Mouse (Mus musculus) myocyte (in vitro differentiated cells): ENCODE data around the gene Ddx41. TPM values are rescaled to one million over a fixed set of nuclear protein-coding genes. Genes with fewer than 3 reads are reported as not detected.

Source experiments
- H3K27me3 ChIP-seq: one replicate; pipeline ENCODE4 v1.6.1; 2011; ENCODE audit not compliant: control insufficient read depth, insufficient read depth, insufficient read length
- H3K36me3 ChIP-seq: one replicate; pipeline ENCODE4 v1.6.1; 2011; ENCODE audit not compliant: control insufficient read depth, insufficient read depth
- H3K4me2 ChIP-seq: one replicate; pipeline ENCODE4 v1.6.1; 2011; ENCODE audit warnings: low read depth, control low read depth
- H3K4me3 ChIP-seq: one replicate; pipeline ENCODE4 v1.5.1; 2011; ENCODE audit warnings: mild to moderate bottlenecking, control low read depth, moderate library complexity
- H3K79me2 ChIP-seq: one replicate; pipeline ENCODE4 v1.6.1; 2011; ENCODE audit not compliant: control insufficient read depth, insufficient read depth
- H3ac ChIP-seq: one replicate; pipeline ENCODE4 v1.6.1; 2011; ENCODE audit not compliant: control insufficient read depth, insufficient read length
- CEBPB ChIP-seq: IDR thresholded peaks from 2 replicates; pipeline ENCODE4 v1.6.1; 2011; ENCODE audit warnings: mild to moderate bottlenecking, moderate library complexity; ENCODE audit not compliant: poor library complexity, insufficient read depth, severe bottlenecking
- E2F4 ChIP-seq: IDR thresholded peaks from one replicate; pipeline ENCODE4 v1.6.1; 2011; ENCODE audit warnings: mild to moderate bottlenecking, control low read depth, moderate library complexity; ENCODE audit not compliant: insufficient read depth
- MAX ChIP-seq: IDR thresholded peaks from one replicate; pipeline ENCODE4 v1.6.1; 2011; ENCODE audit warnings: low read depth, mild to moderate bottlenecking, control low read depth
- MYOD1 ChIP-seq, 3 experiments: IDR thresholded peaks; one replicate each; pipeline ENCODE4 v1.6.1; 2011; ENCODE audit warnings: control low read depth in 2 of 3, low read depth in 2 of 3, mild to moderate bottlenecking in 2 of 3, moderate library complexity in 1 of 3; ENCODE audit not compliant: insufficient read length in 2 of 3, control insufficient read depth in 1 of 3
- MYOG ChIP-seq, 3 experiments: IDR thresholded peaks; one replicate each; pipeline ENCODE4 v1.6.1; 2011; ENCODE audit warnings: control low read depth in 2 of 3, low read depth in 2 of 3, mild to moderate bottlenecking in 2 of 3; ENCODE audit not compliant: insufficient read length in 2 of 3, control insufficient read depth in 1 of 3, insufficient read depth in 1 of 3
- POLR2A ChIP-seq: IDR thresholded peaks from one replicate; pipeline ENCODE4 v1.6.1; 2011; ENCODE audit warnings: low read depth, mild to moderate bottlenecking, control low read depth, moderate library complexity; ENCODE audit not compliant: insufficient read length
- POLR2AphosphoS2 ChIP-seq: IDR thresholded peaks from one replicate; pipeline ENCODE4 v1.6.1; 2011; ENCODE audit warnings: low read depth, control low read depth; ENCODE audit not compliant: insufficient read length
- REST ChIP-seq: IDR thresholded peaks from one replicate; pipeline ENCODE4 v1.6.1; 2011; ENCODE audit warnings: mild to moderate bottlenecking, control low read depth, moderate library complexity; ENCODE audit not compliant: insufficient read depth, insufficient read length
- SRF ChIP-seq: IDR thresholded peaks from one replicate; pipeline ENCODE4 v1.6.1; 2011; ENCODE audit warnings: low read depth; ENCODE audit not compliant: control insufficient read depth, insufficient read length
- TCF12 ChIP-seq: IDR thresholded peaks from one replicate; pipeline ENCODE4 v1.6.1; 2011; ENCODE audit warnings: mild to moderate bottlenecking, control low read depth; ENCODE audit not compliant: poor library complexity, insufficient read depth, severe bottlenecking
- TCF3 ChIP-seq: IDR thresholded peaks from one replicate; pipeline ENCODE4 v1.6.1; 2011; ENCODE audit warnings: low read depth, control low read depth; ENCODE audit not compliant: insufficient read length
- USF1 ChIP-seq: IDR thresholded peaks from one replicate; pipeline ENCODE4 v1.6.1; 2011; ENCODE audit warnings: low read depth, mild to moderate bottlenecking, control low read depth, moderate library complexity
- polyA plus RNA-seq: library from polyadenylated mRNA; unstranded; fragments of >200 nt; fragmentation: generic; extraction: Trizol; gene quantifications from one replicate; pipeline ENCODE4 v1.2.1, GENCODE M21; 2012; ENCODE audit warnings: missing spikeins

The Ddx41 gene
- polyA plus RNA-seq, 1 experiment: 33.3 TPM

- Histone ChIP-seq H3K79me2 (peaks cover 59% of the 10 kb centered on the region), H3K36me3 (peaks cover 47% of the 10 kb centered on the region), H3K4me3 (no peak overlapping the region), H3ac (no peak overlapping the region), H3K4me2 (peak overlapping the region; percentile 99), H3K27me3 (no peaks in the 10 kb centered on the region)
- TF ChIP-seq MYOG (IDR thresholded peaks at IDR 0.05; ENCODE audit: control insufficient read depth in 1 of 3, insufficient read depth in 1 of 3, insufficient read length in 2 of 3, low read depth in 2 of 3): no peak
- TF ChIP-seq POLR2AphosphoS2: peak; percentile 41
Observed at GRCm38 (mm10) chr13:55508531-55508930, 27.9 kb downstream of the Ddx41 start.

GRCm38 (mm10) chr13:55507877-55508276 is 28.6 kb downstream of the Ddx41 start:
- Histone ChIP-seq H3K36me3 (peaks cover 54% of the 10 kb centered on the region), H3K4me2 (no peak overlapping the region), H3K79me2 (peaks cover 65% of the 10 kb centered on the region), H3ac (no peak overlapping the region), H3K27me3 (no peaks in the 10 kb centered on the region), H3K4me3 (no peak overlapping the region)
- TF ChIP-seq CEBPB (no peak), POLR2A (peak; percentile 10)

DNA sequence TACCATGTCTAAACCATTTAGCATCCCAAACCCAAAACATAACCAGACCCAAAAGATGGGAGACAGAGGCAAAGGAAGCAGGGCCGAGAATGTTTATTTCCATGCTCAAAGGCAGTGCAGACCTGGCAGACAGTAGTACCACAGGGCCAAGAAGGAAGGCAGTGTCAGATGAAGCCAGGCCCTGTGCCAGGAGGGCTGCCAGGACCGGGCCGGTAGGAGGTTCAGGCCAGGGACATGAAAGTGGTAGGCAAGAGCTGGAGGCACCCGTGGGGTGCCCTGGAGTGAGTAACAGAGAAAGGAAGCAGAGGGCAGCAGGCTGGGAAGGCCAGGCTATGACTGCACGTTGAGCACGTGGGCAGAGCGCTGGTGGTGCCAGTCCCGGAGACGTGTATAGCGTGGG is 29.8 kb downstream of the Ddx41 start:
- peaks cover 54% of the 10 kb centered on the region for H3K36me3 ChIP-seq
- H3K4me3 ChIP-seq: no peak overlapping the region
- H3K4me2 ChIP-seq: no peak overlapping the region
- no peaks in the 10 kb centered on the region for H3K27me3 ChIP-seq
- H3K79me2 ChIP-seq: peaks cover 53% of the 10 kb centered on the region
- TF ChIP-seq MYOD1 (IDR thresholded peaks at IDR 0.05; ENCODE audit: control insufficient read depth in 1 of 3, insufficient read length in 2 of 3, low read depth in 2 of 3): no peak
- TF ChIP-seq TCF12: no peak
- TF ChIP-seq REST: no peak
- no peak for TF ChIP-seq POLR2AphosphoS2
- TF ChIP-seq SRF: no peak
- TF ChIP-seq MAX: no peak
- TF ChIP-seq USF1: no peak
- TF ChIP-seq MYOG (IDR thresholded peaks at IDR 0.05; ENCODE audit: control insufficient read depth in 1 of 3, insufficient read depth in 1 of 3, insufficient read length in 2 of 3, low read depth in 2 of 3): no peak
- no peak for TF ChIP-seq CEBPB
- TF ChIP-seq TCF3: no peak
- TF ChIP-seq E2F4: no peak
- TF ChIP-seq POLR2A: no peak
- H3ac ChIP-seq: no peak overlapping the region

GRCm38 (mm10) chr13:55505810-55506209 is 30.6 kb downstream of the Ddx41 start:
- H3K4me2 ChIP-seq: no peak overlapping the region
- H3K79me2 ChIP-seq: peaks cover 51% of the 10 kb centered on the region
- no peak overlapping the region for H3ac ChIP-seq
- H3K36me3 ChIP-seq: peaks cover 60% of the 10 kb centered on the region
- H3K27me3 ChIP-seq: no peaks in the 10 kb centered on the region
- no peak for TF ChIP-seq USF1
- TF ChIP-seq E2F4: no peak
- TF ChIP-seq POLR2AphosphoS2: peak; percentile 55
- TF ChIP-seq TCF12: no peak
- H3K4me3 ChIP-seq: no peak overlapping the region

GRCm38 (mm10) chr13:55504390-55504789 is 32.1 kb downstream of the Ddx41 start:
- peaks cover 40% of the 10 kb centered on the region for H3K79me2 ChIP-seq
- H3K36me3 ChIP-seq: peaks cover 69% of the 10 kb centered on the region
- TF ChIP-seq MAX (no peak), MYOD1 (IDR thresholded peaks at IDR 0.05; ENCODE audit: control insufficient read depth in 1 of 3, insufficient read length in 2 of 3, low read depth in 2 of 3) (peak in 2 of 3 experiments; percentile 31 to 64), CEBPB (no peak), REST (no peak), SRF (no peak), MYOG (IDR thresholded peaks at IDR 0.05; ENCODE audit: control insufficient read depth in 1 of 3, insufficient read depth in 1 of 3, insufficient read length in 2 of 3, low read depth in 2 of 3) (peak in 2 of 3 experiments; percentile 11 to 57), POLR2AphosphoS2 (peak; percentile 30), POLR2A (no peak), USF1 (no peak), TCF3 (peak; percentile 15), E2F4 (no peak), TCF12 (no peak)
- H3K4me3 ChIP-seq: no peak overlapping the region
- no peak overlapping the region for H3K4me2 ChIP-seq
- H3ac ChIP-seq: no peak overlapping the region
- H3K27me3 ChIP-seq: no peaks in the 10 kb centered on the region

DNA sequence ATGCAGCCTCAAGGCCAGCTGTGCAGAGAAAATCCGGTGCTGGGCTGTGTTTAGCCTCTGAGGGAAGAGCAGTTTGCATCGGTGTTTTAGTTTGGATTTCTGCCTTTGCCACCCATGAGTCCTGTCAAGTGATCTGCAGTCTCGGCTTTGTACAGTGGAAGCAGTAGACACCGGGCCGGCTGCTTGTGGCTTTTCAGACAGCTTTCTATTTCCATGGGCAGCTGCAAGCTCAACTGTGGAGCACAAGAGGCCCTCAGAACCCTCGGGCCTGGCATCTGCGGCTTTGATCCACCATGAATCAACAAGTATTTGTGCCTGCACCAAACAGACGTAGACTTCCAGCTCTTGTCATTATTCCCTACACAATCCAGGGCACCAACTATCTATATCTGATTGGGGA is 34.1 kb downstream of the Ddx41 start:
- Histone ChIP-seq H3K4me3 (no peak overlapping the region), H3ac (no peak overlapping the region), H3K27me3 (no peaks in the 10 kb centered on the region), H3K4me2 (no peak overlapping the region), H3K36me3 (peaks cover 57% of the 10 kb centered on the region), H3K79me2 (peaks cover 20% of the 10 kb centered on the region)
- TF ChIP-seq MYOG (IDR thresholded peaks at IDR 0.05; ENCODE audit: control insufficient read depth in 1 of 3, insufficient read depth in 1 of 3, insufficient read length in 2 of 3, low read depth in 2 of 3): peak in 1 of 3 experiments; percentile 54
- TF ChIP-seq E2F4: no peak
- peak; percentile 38 for TF ChIP-seq POLR2AphosphoS2
